Mouse (Mus musculus) myocyte (in vitro differentiated cells): ENCODE measurements at regions not wholly inside any gene's neighbourhood (a gene's known extent, or its start where the extent isn't known, plus 50 kb on each side); places are given as distances from the start of the nearest gene placed in this dataset.

Experiments used
- E2F4 ChIP-seq: IDR thresholded peaks from one replicate; pipeline ENCODE4 v1.6.1; 2011; ENCODE audit warnings: mild to moderate bottlenecking, control low read depth, moderate library complexity; ENCODE audit not compliant: insufficient read depth
- MAX ChIP-seq: IDR thresholded peaks from one replicate; pipeline ENCODE4 v1.6.1; 2011; ENCODE audit warnings: low read depth, mild to moderate bottlenecking, control low read depth
- MYOD1 ChIP-seq, 3 experiments: IDR thresholded peaks; one replicate each; pipeline ENCODE4 v1.6.1; 2011; ENCODE audit warnings: control low read depth in 2 of 3, low read depth in 2 of 3, mild to moderate bottlenecking in 2 of 3, moderate library complexity in 1 of 3; ENCODE audit not compliant: insufficient read length in 2 of 3, control insufficient read depth in 1 of 3
- MYOG ChIP-seq, 3 experiments: IDR thresholded peaks; one replicate each; pipeline ENCODE4 v1.6.1; 2011; ENCODE audit warnings: control low read depth in 2 of 3, low read depth in 2 of 3, mild to moderate bottlenecking in 2 of 3; ENCODE audit not compliant: insufficient read length in 2 of 3, control insufficient read depth in 1 of 3, insufficient read depth in 1 of 3
- POLR2A ChIP-seq: IDR thresholded peaks from one replicate; pipeline ENCODE4 v1.6.1; 2011; ENCODE audit warnings: low read depth, mild to moderate bottlenecking, control low read depth, moderate library complexity; ENCODE audit not compliant: insufficient read length
- POLR2AphosphoS2 ChIP-seq: IDR thresholded peaks from one replicate; pipeline ENCODE4 v1.6.1; 2011; ENCODE audit warnings: low read depth, control low read depth; ENCODE audit not compliant: insufficient read length
- REST ChIP-seq: IDR thresholded peaks from one replicate; pipeline ENCODE4 v1.6.1; 2011; ENCODE audit warnings: mild to moderate bottlenecking, control low read depth, moderate library complexity; ENCODE audit not compliant: insufficient read depth, insufficient read length
- TCF12 ChIP-seq: IDR thresholded peaks from one replicate; pipeline ENCODE4 v1.6.1; 2011; ENCODE audit warnings: mild to moderate bottlenecking, control low read depth; ENCODE audit not compliant: poor library complexity, insufficient read depth, severe bottlenecking
- TCF3 ChIP-seq: IDR thresholded peaks from one replicate; pipeline ENCODE4 v1.6.1; 2011; ENCODE audit warnings: low read depth, control low read depth; ENCODE audit not compliant: insufficient read length
- USF1 ChIP-seq: IDR thresholded peaks from one replicate; pipeline ENCODE4 v1.6.1; 2011; ENCODE audit warnings: low read depth, mild to moderate bottlenecking, control low read depth, moderate library complexity

DNA sequence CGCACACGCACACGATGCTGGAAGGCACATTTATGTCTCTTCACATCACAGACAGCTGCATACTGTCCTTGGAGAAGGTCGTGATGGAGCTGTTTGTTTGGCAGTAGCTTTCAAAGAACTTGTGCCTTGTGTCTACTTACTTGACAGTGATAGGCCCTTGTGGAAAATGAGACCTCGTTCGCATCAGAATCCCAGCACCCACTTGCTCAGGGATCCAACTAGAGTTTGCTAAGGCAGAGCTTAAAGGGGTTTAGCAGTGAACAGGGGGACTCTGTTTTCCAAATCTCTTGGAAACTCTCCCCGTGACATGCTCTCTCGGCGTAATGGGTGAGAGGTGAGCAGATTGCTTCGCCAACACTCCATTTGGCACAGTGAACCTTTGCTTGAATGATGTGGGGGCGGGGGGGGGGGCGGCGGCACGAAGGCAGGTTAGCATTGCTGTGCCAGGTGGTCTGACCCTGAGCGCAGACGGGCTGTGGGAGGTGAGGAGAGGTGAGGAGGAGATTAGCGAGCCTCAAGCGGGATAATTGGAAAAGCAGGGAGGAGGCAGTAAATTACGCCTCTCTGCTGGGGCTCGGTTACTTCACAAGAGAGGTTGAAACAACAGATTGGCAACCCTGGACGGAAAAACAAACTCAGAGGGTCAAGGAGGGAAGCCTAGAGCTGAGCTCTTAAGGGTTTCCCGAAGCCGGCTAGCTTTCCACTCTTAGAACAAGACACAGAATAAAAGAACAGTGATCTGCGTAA is 57.4 kb upstream of the Foxo1 start:
- TF ChIP-seq TCF3 (no peak), POLR2A (no peak), E2F4 (no peak), TCF12 (no peak), REST (no peak), POLR2AphosphoS2 (no peak), MYOD1 (IDR thresholded peaks at IDR 0.05; ENCODE audit: control insufficient read depth in 1 of 3, insufficient read length in 2 of 3, low read depth in 2 of 3) (no peak), MYOG (IDR thresholded peaks at IDR 0.05; ENCODE audit: control insufficient read depth in 1 of 3, insufficient read depth in 1 of 3, insufficient read length in 2 of 3, low read depth in 2 of 3) (no peak), USF1 (no peak), MAX (no peak)
